Mouse (Mus musculus) kidney, adult 11 months (tissue): ENCODE measurements around the gene Mospd1.

Source experiments
- DNase-seq: peaks from one replicate; pipeline ENCODE4 v3.0.0; 2022

Gene Mospd1

GRCm38 (mm10) chrX:53370366-53370740 is at the start of gene Mospd1:
Gene Mospd1 (minus strand): TSS chrX:53370502.
- DNase-seq: peak; percentile 89

- no peak for DNase-seq
These were observed 16.1 kb upstream of the Mospd1 start for GRCm38 (mm10) chrX:53386362-53386761.

- DNase-seq: no peak
These were observed 12.8 kb upstream of the Mospd1 start for GRCm38 (mm10) chrX:53383122-53383521.

GRCm38 (mm10) chrX:53369534-53370365 is 552 bp downstream of the Mospd1 start:
- peak; percentile 22 for DNase-seq

- no peak for DNase-seq
These were observed 5.5 kb downstream of the Mospd1 start for GRCm38 (mm10) chrX:53364668-53365383.

GRCm38 (mm10) chrX:53348374-53348773 is 21.9 kb downstream of the Mospd1 start:
- no peak for DNase-seq

GRCm38 (mm10) chrX:53341531-53341930 is 28.8 kb downstream of the Mospd1 start:
- DNase-seq: peak; percentile 26

- no peak for DNase-seq
These were observed 32.9 kb downstream of the Mospd1 start for GRCm38 (mm10) chrX:53337355-53337754.

GRCm38 (mm10) chrX:53330396-53330795 is 39.9 kb downstream of the Mospd1 start:
- DNase-seq: no peak

GRCm38 (mm10) chrX:53321111-53321510 is 49.2 kb downstream of the Mospd1 start:
- no peak for DNase-seq

- DNase-seq: no peak
These were observed 49.7 kb downstream of the Mospd1 start for GRCm38 (mm10) chrX:53320564-53320963.
